8 mouse cellular contexts compared by ENCODE assay signal in the genomic region with DNA sequence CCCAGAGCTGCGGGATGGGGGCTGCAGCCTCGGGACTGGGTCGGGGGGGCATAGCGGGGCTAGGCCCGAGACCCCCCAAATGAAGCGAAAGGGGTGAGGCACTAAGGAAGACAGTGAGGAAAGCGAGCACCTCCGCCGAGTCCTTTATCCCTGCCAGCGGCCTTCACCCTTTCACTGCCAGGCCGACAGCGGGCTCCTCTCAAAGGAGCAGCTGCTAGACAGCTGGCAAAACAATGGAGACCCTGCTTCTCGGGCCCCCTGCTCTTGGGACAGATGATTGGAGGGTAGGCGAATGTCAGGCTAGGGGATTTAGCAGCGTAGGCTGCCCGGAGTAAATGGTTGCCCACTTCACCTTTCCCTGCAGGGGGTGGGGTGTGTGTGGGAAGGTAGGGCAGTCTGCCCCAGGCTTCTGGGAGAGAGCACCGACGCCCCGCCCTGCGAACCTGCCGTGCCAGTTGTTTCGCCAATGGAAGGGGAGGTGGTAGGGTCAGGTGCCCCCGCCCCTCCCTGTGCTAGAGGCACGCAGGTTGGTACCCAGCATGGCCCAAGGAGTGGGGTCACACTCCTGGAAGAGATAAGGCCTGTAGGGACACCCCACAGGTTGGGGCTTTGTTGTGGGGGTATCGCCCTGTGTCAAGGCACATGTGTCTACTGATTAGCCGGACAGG. TPM values are rescaled to one million over a fixed set of nuclear protein-coding genes. Genes with fewer than 3 reads are reported as not detected.
DNase-seq lines count a peak whose midpoint lies in the region; ATAC-seq lines count a peak whose summit lies in the region.

No protein-coding gene starts in this region.

- no peaks in the 10 kb centered on the region for H3K9me3 ChIP-seq in hindbrain, embryonic 11.5 days (ENCODE audit: control insufficient read depth, low read length)

- WGBS in hindbrain, embryonic 11.5 days: 4% methylated on average over 26 of the region's 26 CpGs

- no peak for DNase-seq in frontal cortex, postnatal 14 days (ENCODE audit: low spot score in 2 of 2)
- peak; percentile 43 for DNase-seq in adrenal gland, postnatal 25 days
- DNase-seq in hindbrain, embryonic 11.5 days (ENCODE audit: low spot score): peak; percentile 82
- peak; percentile 43 to 64 for DNase-seq in left cerebral cortex, postnatal 36 days (ENCODE audit: low spot score in 2 of 2)
- peak; percentile 64 to 68 for DNase-seq in spleen, postnatal 10 days (ENCODE audit: low spot score in 2 of 2)

- no peaks in the 10 kb centered on the region; the same call in 1 of the 2 replicates for H3K27me3 ChIP-seq in hindbrain, embryonic 11.5 days (ENCODE audit: control insufficient read depth, insufficient read depth, low read length)

- intact Hi-C loops in left cerebral cortex, postnatal 36 days (cut with DNase I): loop anchor here (1.0 to 5.0 kb wide), 2 partner anchors 29 to 77 kb away; a partner anchor contains a TSS

- H3K4me3 ChIP-seq in hindbrain, embryonic 11.5 days (ENCODE audit: low read depth, low read length): peak overlapping the region; percentile 92

- H3K4me2 ChIP-seq in hindbrain, embryonic 11.5 days (replicated peaks; ENCODE audit: low read depth, low read length): peak overlapping the region; percentile 89

- ATAC-seq in frontal cortex, adult (ENCODE audit: low TSS enrichment): 0 out of 2 replicates have a peak, but pooled peaks have one; percentile 8
- ATAC-seq in erythroblast, adult 5-6 weeks (replicated peaks; ENCODE audit: low FRiP score, poor library complexity, severe bottlenecking): peak; percentile 61
- ATAC-seq in hindbrain, embryonic 11.5 days (ENCODE audit: low FRiP score): peak; percentile 79
- peak; percentile 75 for ATAC-seq in megakaryocyte-erythroid progenitor cell, adult 5-6 weeks (replicated peaks; ENCODE audit: low FRiP score, low TSS enrichment, poor library complexity, severe bottlenecking)

- peak overlapping the region; percentile 93 for H3K27ac ChIP-seq in hindbrain, embryonic 11.5 days (ENCODE audit: low read depth, low read length)

- H3K4me1 ChIP-seq in hindbrain, embryonic 11.5 days (replicated peaks; ENCODE audit: control insufficient read depth, insufficient read depth, low read length): peaks cover 16% of the 10 kb centered on the region

- peak overlapping the region; percentile 99 for H3K9ac ChIP-seq in hindbrain, embryonic 11.5 days (ENCODE audit: low read depth, low read length)

- H3K36me3 ChIP-seq in hindbrain, embryonic 11.5 days (ENCODE audit: control insufficient read depth, insufficient read depth, low read length): no peaks in the 10 kb centered on the region

RNA-seq across cellular contexts. Expression of a gene that starts 0.8 kb away (rescaled TPM):
- 60.7 and 84.2 TPM in 2 replicates for total RNA-seq in adrenal gland, postnatal 25 days (2021)
- 17.5 and 18.6 TPM in 2 replicates for total RNA-seq in erythroblast, adult 5-6 weeks (2015; ENCODE audit: low replicate concordance)
- 14.6 and 22.2 TPM in 2 replicates for total RNA-seq in erythroblast, adult 5-6 weeks (2017; ENCODE audit: low replicate concordance)
- 22.7 and 29.2 TPM in 2 replicates for polyA plus RNA-seq in hindbrain, embryonic 11.5 days (2014; fragmentation: Nextera tagmentation; extraction: Ambion mirVana)
- total RNA-seq in left cerebral cortex, postnatal 36 days (2021): 100 to 1,000 TPM; 141 to 180 TPM
- 69.3 and 99.2 TPM in 2 replicates for total RNA-seq in megakaryocyte-erythroid progenitor cell, adult 5-6 weeks (2014; fragmentation: Nextera tagmentation)
- total RNA-seq in megakaryocyte-erythroid progenitor cell, adult 5-6 weeks (2017): 84.3 and 107 TPM in 2 replicates

RNA-seq across cellular contexts. Expression of a gene that starts 23.7 kb away (rescaled TPM):
- total RNA-seq in adrenal gland, postnatal 25 days (2021): not detected in 2 replicates
- not detected in 2 replicates for total RNA-seq in erythroblast, adult 5-6 weeks (2015; ENCODE audit: low replicate concordance)
- not detected in 2 replicates for total RNA-seq in erythroblast, adult 5-6 weeks (2017; ENCODE audit: low replicate concordance)
- 0.74 and 0.96 TPM in 2 replicates for polyA plus RNA-seq in hindbrain, embryonic 11.5 days (2014; fragmentation: Nextera tagmentation; extraction: Ambion mirVana)
- not detected for total RNA-seq in left cerebral cortex, postnatal 36 days (2021)
- total RNA-seq in megakaryocyte-erythroid progenitor cell, adult 5-6 weeks (2014; fragmentation: Nextera tagmentation): not detected in 2 replicates
- total RNA-seq in megakaryocyte-erythroid progenitor cell, adult 5-6 weeks (2017): not detected in 2 replicates

RNA-seq across cellular contexts. Expression of a gene that starts 38.7 kb away (rescaled TPM):
- total RNA-seq in adrenal gland, postnatal 25 days (2021): not detected in 2 replicates
- not detected in 2 replicates for total RNA-seq in erythroblast, adult 5-6 weeks (2015; ENCODE audit: low replicate concordance)
- not detected in 2 replicates for total RNA-seq in erythroblast, adult 5-6 weeks (2017; ENCODE audit: low replicate concordance)
- 2.7 and 4.0 TPM in 2 replicates for polyA plus RNA-seq in hindbrain, embryonic 11.5 days (2014; fragmentation: Nextera tagmentation; extraction: Ambion mirVana)
- total RNA-seq in left cerebral cortex, postnatal 36 days (2021): not detected
- total RNA-seq in megakaryocyte-erythroid progenitor cell, adult 5-6 weeks (2014; fragmentation: Nextera tagmentation): not detected in 2 replicates
- total RNA-seq in megakaryocyte-erythroid progenitor cell, adult 5-6 weeks (2017): not detected in 2 replicates

Comparison
In these comparisons a context has a peak if more than half of its experiments do, and no peak if none do; other contexts are left out.
1. ATAC-seq: peak in every context shown above with its lines; median percentile 79 in hindbrain, embryonic 11.5 days; 75 in megakaryocyte-erythroid progenitor cell, adult 5-6 weeks; 61 in erythroblast, adult 5-6 weeks; 8 in frontal cortex, adult.
2. DNase-seq: peak in adrenal gland, postnatal 25 days (single experiment), hindbrain, embryonic 11.5 days (single experiment), left cerebral cortex, postnatal 36 days (2 of 2) and spleen, postnatal 10 days (2 of 2); none in frontal cortex, postnatal 14 days (0 of 2).